Mouse (Mus musculus) regulatory T cell (primary cell): ENCODE data around the gene Slc25a22.

Experiments
- in situ Hi-C: fragments of 300-600 bp; cut with MboI, MseI; formaldehyde crosslinking; loops from one replicate; pipeline ENCODE4 v1.15.1; 2025; ENCODE audit warnings: high pct_unique_total_duplicates

Slc25a22 gene

GRCm38 (mm10) chr7:141437178-141438120 lies at the start of gene Slc25a22:
Slc25a22 (minus strand) TSS chr7:141437892.
- in situ Hi-C loops, result loop anchor here (10.0 kb wide), 1 partner anchor 1303 kb away; the partner anchor contains the start of gene Mtg1

- in situ Hi-C loops, result loop anchor here (5.0 to 25.0 kb wide), 3 partner anchors 40 to 400 kb away; partner anchors contain the start of gene Muc6
These were observed 49.4 kb upstream of the Slc25a22 start for GRCm38 (mm10) chr7:141487141-141487540.

GRCm38 (mm10) chr7:141486239-141486638 lies 48.5 kb upstream of the Slc25a22 start:
- in situ Hi-C loops, result loop anchor here (5.0 to 25.0 kb wide), 3 partner anchors 41 to 401 kb away; partner anchors contain the start of gene Muc6

- in situ Hi-C loops, result loop anchor here (5.0 to 25.0 kb wide), 3 partner anchors 42 to 402 kb away; partner anchors contain the start of gene Muc6
These were observed 47.9 kb upstream of the Slc25a22 start for GRCm38 (mm10) chr7:141485606-141486005.

- in situ Hi-C loops, result loop anchor here (5.0 to 25.0 kb wide), 3 partner anchors 42 to 402 kb away; partner anchors contain the start of gene Muc6
These were observed 47.5 kb upstream of the Slc25a22 start for GRCm38 (mm10) chr7:141485186-141485585.

GRCm38 (mm10) chr7:141484186-141485120 lies 46.8 kb upstream of the Slc25a22 start:
- in situ Hi-C loops, result loop anchor here (5.0 to 25.0 kb wide), 3 partner anchors 43 to 403 kb away; partner anchors contain the start of gene Muc6

GRCm38 (mm10) chr7:141483114-141483653 lies 45.5 kb upstream of the Slc25a22 start:
- in situ Hi-C loops, result loop anchor here (25.0 kb wide), 2 partner anchors 179 to 404 kb away; partner anchors contain the start of gene Muc6

- in situ Hi-C loops, result loop anchor here (25.0 kb wide), 2 partner anchors 180 to 405 kb away; partner anchors contain the start of gene Muc6
These were observed 44.9 kb upstream of the Slc25a22 start for GRCm38 (mm10) chr7:141482531-141483024.

- in situ Hi-C loops, result loop anchor here (25.0 kb wide), 2 partner anchors 181 to 406 kb away; partner anchors contain the start of gene Muc6
These were observed 44.1 kb upstream of the Slc25a22 start for GRCm38 (mm10) chr7:141481498-141482401.

GRCm38 (mm10) chr7:141480842-141481497 lies 43.3 kb upstream of the Slc25a22 start:
- in situ Hi-C loops, result loop anchor here (25.0 kb wide), 2 partner anchors 181 to 406 kb away; partner anchors contain the start of gene Muc6

GRCm38 (mm10) chr7:141478270-141478748 lies 40.6 kb upstream of the Slc25a22 start:
- in situ Hi-C loops, result loop anchor here (25.0 kb wide), 2 partner anchors 184 to 409 kb away; partner anchors contain the start of gene Muc6

- in situ Hi-C loops, result loop anchor here (25.0 kb wide), 2 partner anchors 185 to 410 kb away; partner anchors contain the start of gene Muc6
These were observed 40.0 kb upstream of the Slc25a22 start for GRCm38 (mm10) chr7:141477578-141478269.

- in situ Hi-C loops, result loop anchor here (25.0 kb wide), 2 partner anchors 185 to 410 kb away; partner anchors contain the start of gene Muc6
These were observed 39.3 kb upstream of the Slc25a22 start for GRCm38 (mm10) chr7:141476981-141477370.

GRCm38 (mm10) chr7:141476226-141476980 lies 38.7 kb upstream of the Slc25a22 start:
- in situ Hi-C loops, result loop anchor here (25.0 kb wide), 2 partner anchors 186 to 411 kb away; partner anchors contain the start of gene Muc6

GRCm38 (mm10) chr7:141475805-141476158 lies 38.1 kb upstream of the Slc25a22 start:
- in situ Hi-C loops, result loop anchor here (25.0 kb wide), 2 partner anchors 187 to 412 kb away; partner anchors contain the start of gene Muc6

GRCm38 (mm10) chr7:141475011-141475804 lies 37.5 kb upstream of the Slc25a22 start, which contains the start of the genes Polr2l and Tspan4:
Polr2l (minus strand) TSS chr7:141475132.
Tspan4 (plus strand) TSS chr7:141475240.
- in situ Hi-C loops, result loop anchor here (25.0 kb wide), 2 partner anchors 187 to 412 kb away; partner anchors contain the start of gene Muc6
